Mouse (Mus musculus) left cerebral cortex, adult 9 months (tissue): ENCODE data around the gene Tob2.
A peak's percentile ranks its signal among the peaks of the same experiment; 100 is the strongest.

ENCODE experiments used
- DNase-seq, 2 experiments: peaks; one replicate each; pipeline ENCODE4 v3.0.0; 2022; ENCODE audit warnings: low spot score in 2 of 2

Tob2 gene

GRCm38 (mm10) chr15:81812287-81812686 lies 46.3 kb downstream of the Tob2 start:
- no peak for DNase-seq

GRCm38 (mm10) chr15:81811599-81811996 lies 47.0 kb downstream of the Tob2 start:
- DNase-seq, result no peak

GRCm38 (mm10) chr15:81810671-81811598 lies 47.7 kb downstream of the Tob2 start:
- DNase-seq, result peak; percentile 98 to 99

- peak; percentile 82 to 85 for DNase-seq
Observed at GRCm38 (mm10) chr15:81810150-81810549, 48.4 kb downstream of the Tob2 start.

GRCm38 (mm10) chr15:81809550-81809949 lies 49.0 kb downstream of the Tob2 start:
- no peak for DNase-seq

DNA sequence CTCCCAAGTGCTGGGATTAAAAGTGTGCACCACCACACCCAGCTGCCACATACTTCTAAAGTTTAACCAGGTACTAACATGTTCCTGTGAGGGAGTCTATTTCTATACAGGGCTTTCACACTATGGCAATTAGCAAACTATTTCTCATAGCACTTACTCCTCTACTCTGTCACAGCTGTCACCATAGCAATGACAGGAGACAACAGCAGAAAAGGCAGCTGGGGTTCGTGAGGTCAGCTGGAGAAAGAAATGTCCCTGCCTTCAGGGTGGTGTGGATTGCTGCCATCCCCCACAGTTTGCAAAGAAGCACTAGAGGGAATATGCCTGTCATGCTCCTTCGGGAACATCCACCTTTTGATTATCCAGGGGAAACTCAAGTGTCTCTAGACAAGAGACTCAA lies 49.8 kb downstream of the Tob2 start:
- no peak for DNase-seq

- DNase-seq, result no peak
Observed at GRCm38 (mm10) chr15:81806621-81807404, 51.8 kb downstream of the Tob2 start.

GRCm38 (mm10) chr15:81805624-81806023 lies 53.0 kb downstream of the Tob2 start:
- DNase-seq, result no peak

DNA sequence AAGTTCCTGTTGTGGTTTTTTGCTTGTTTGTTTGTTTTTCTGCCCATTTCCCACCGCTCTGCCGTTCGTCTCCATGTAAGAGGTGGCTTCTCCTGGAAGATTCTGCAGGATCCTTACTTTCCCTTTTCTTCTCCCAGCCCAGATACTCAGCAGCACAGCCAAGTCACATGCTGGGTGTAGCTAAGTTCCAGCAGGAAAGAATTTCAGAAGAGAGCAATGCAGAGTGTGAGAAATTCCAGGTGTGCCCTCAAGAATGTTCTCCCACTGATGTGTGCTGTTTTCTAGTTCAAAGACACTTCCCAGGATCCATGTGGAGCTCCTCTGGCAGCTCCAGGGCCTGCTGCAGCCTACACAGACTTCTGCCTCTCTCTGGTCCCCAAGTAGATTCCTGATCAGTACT lies 53.7 kb downstream of the Tob2 start:
- no peak for DNase-seq

DNA sequence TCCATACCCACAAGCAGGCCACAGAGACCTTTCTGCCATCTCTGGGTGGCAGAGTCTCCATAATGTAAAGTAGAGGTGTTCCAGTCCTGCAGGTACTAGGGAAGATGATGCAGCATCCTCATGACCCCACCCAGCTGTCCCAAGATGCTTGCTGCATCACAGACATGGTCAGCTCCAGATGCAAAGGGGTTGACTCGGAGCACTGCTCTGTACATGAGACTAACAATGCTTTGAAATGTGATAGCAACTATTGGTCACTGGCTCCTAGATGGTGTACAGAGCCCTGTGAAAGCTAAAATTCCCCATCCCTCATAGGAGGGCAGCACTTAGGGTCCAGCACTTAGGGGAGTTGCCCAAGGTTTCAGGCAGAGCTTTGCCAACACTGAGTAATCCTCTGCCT lies 54.4 kb downstream of the Tob2 start:
- DNase-seq, result no peak

DNA sequence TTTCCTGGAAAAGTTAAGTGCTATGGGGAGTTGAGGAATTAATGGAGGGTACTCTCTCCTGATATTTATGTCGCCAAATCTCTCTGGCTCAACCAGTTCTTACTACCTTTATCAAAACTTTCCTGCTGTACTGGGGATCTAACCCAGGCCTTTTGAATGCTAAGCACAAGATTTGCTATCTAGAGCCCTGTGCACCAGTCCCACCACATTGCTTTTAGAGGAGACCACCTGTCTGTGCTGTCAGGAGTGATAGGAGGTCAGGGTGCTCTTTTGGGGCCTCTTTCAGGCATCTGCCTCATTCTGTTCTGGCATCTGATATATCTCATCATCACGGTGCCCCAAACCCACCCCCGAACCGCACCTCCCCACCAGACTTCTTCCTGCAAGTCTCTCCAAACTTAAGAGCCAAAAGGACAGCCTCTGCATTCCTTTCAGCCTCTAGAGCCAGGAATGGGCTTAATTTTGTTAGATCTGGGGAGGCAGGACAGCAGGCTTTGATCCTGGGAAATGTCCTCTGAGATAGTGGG lies 55.1 kb downstream of the Tob2 start:
- DNase-seq, result no peak

- peak; percentile 72 to 76 for DNase-seq
Observed at GRCm38 (mm10) chr15:81802941-81803351, 55.6 kb downstream of the Tob2 start.

DNA sequence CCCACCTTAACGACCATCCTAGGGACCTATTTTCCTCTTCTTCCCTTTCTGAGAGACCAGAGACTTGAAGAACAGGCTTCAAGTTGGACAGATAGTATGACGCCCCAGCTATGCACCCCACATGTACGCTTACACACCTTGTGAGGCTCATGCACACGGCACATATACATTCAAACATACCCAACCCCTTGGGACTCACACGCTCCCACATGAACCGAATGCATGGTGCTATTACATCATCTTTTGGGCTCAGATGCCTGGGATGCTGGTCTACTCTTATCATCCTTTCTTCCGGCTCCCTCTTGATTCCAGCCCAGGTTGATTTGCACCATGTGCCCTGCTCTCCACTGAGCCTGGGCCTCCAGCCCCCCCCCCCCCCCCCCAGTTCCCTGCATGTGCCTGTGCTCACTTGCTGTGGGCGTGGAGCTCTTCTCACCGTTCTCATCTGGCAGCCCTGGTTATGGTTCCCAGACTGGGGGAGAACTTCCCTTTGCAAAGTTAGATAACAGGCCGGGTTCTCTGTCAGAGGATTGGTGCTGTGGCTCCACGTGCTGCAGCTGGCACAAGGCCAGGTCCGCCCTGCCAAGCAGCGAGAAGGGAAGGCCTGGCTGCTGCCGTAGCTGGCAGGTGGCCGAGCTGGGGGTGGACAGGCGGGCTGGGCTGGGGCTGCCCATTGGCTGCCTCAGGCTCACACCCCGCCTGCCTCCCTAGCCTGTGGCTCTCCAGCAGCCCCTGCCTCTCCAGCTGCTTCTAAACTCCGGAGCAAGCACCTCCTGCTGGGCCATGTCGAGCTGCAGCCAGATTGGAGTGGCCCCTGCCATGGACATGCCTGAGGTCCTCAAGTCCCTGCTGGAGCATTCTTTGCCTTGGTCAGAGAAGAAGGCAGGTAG lies 56.4 kb downstream of the Tob2 start, which contains the start of gene Tef:
Gene Tef, plus strand, starts transcription at position 421 of the 890 bp plus-strand sequence.
- DNase-seq, result peak; percentile 98 to 99

DNA sequence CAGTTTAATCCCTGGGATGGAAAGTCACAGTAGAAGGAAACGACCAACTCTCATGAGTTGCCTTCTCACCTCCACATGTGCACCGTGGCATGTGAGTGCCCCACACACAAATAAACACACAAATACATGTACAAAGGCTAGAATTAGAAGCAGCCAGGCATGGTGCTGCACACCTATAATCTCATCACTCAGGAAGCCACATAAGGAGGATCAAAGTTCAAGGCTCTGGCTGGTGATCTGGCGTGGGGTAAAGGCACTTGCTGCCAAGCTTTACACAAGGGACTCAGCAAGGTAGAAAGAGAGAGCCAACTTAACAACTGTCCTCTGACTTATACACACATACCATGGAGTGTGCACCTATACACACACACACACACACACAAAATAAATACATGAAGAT lies 58.2 kb downstream of the Tob2 start:
- DNase-seq, result no peak

DNA sequence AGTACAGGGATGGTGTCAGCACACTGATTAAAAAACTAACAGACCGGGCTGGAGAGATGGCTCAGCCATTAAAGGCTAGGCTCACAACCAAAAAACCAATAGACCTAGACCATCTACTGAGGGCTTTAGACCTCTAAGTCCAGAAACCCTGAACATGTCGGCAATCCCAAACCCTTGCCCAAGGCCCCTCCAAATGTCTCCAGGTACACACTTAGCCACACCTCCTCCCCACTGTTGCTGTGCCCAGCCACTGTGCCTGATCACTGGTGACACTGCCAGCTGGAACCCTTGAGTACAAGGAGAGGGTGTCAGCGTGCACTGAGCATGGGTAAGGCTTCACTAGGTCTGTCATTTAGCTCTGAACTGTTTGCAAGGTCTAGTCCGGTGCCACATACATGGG lies 60.2 kb downstream of the Tob2 start:
- DNase-seq, result no peak
